Mouse (Mus musculus) stomach, embryonic 16.5 days (tissue): ENCODE results near the gene Dnah10. TPM values are rescaled to one million over a fixed set of nuclear protein-coding genes. Genes with fewer than 3 reads are reported as not detected.
"Not testable (repeated sequence)": the region's sequence is repeated elsewhere in the genome, so short reads cannot be mapped to it uniquely, and the experiment has no call there.

Experiments used
- ATAC-seq: fragments of 200-750 bp; cut with Nextera tagmentation; 2 replicates; pipeline ENCODE4 v1.8.0; 2017; ENCODE audit warnings: moderate number of reproducible peaks, moderate TSS enrichment; ENCODE audit not compliant: insufficient read depth, low FRiP score
- H3K27ac ChIP-seq: fragments of 300-500 bp; sonication (generic); 2 replicates; pipeline ENCODE4 v1.5.1; 2014; ENCODE audit warnings: low read length
- H3K27me3 ChIP-seq: fragments of 300-500 bp; sonication (generic); 2 replicates; pipeline ENCODE4 v1.6.1; 2014; ENCODE audit warnings: low read length, control low read depth, mixed read lengths; ENCODE audit not compliant: control insufficient read depth, insufficient read depth
- H3K36me3 ChIP-seq: fragments of 300-500 bp; sonication (generic); 2 replicates; pipeline ENCODE4 v1.6.1; 2014; ENCODE audit warnings: low read length; ENCODE audit not compliant: control insufficient read depth, insufficient read depth
- H3K4me1 ChIP-seq: fragments of 300-500 bp; sonication (generic); 2 replicates; pipeline ENCODE4 v1.6.1; 2014; ENCODE audit warnings: low read length, control low read depth, mixed read lengths; ENCODE audit not compliant: control insufficient read depth, insufficient read depth
- H3K4me2 ChIP-seq: fragments of 300-500 bp; sonication (generic); 2 replicates; pipeline ENCODE4 v1.6.1; 2014; ENCODE audit warnings: low read depth, low read length, mixed read lengths
- H3K4me3 ChIP-seq: fragments of 300-500 bp; sonication (generic); replicated peaks from 2 replicates; pipeline ENCODE4 v1.5.1; 2014; ENCODE audit warnings: mild to moderate bottlenecking, low read length
- H3K9ac ChIP-seq: fragments of 300-500 bp; sonication (generic); 2 replicates; pipeline ENCODE4 v1.6.1; 2014; ENCODE audit warnings: low read length
- H3K9me3 ChIP-seq: fragments of 300-500 bp; sonication (generic); replicated peaks from 2 replicates; pipeline ENCODE4 v1.6.1; 2016; ENCODE audit warnings: low read length, control low read depth; ENCODE audit not compliant: control insufficient read depth
- WGBS: fragments of 180-500 bp; shearing (Covaris S2); extraction: QIAGEN DNeasy Blood & Tissue Kit; methylation state at CpG from one replicate; pipeline ENCODE4 v1.1.7; 2014; 5-methylcytosine and 5-hydroxymethylcytosine counted together
- polyA plus RNA-seq: library from polyadenylated mRNA; unstranded; fragments of >200 nt; fragmentation: Nextera tagmentation; extraction: Ambion mirVana; gene quantifications from 2 replicates; pipeline ENCODE4 v1.2.1, GENCODE M21; 2015

Dnah10 gene
- polyA plus RNA-seq, 1 experiment from 2014 or later: 0.10 TPM

- Histone ChIP-seq H3K27ac (no peak overlapping the region), H3K9me3 (0 out of 2 replicates have a peak, but pooled peaks cover 3% of the 10 kb centered on the region), H3K4me3 (no peak overlapping the region), H3K36me3 (no peaks in the 10 kb centered on the region), H3K9ac (no peak overlapping the region), H3K27me3 (no peaks in the 10 kb centered on the region), H3K4me1 (no peaks in the 10 kb centered on the region), H3K4me2 (no peak overlapping the region)
- ATAC-seq: no peak
- WGBS: 89% methylated on average over 3 of the region's 3 CpGs
Observed at GRCm38 (mm10) chr5:124743841-124744240, 19.0 kb downstream of the Dnah10 start.

GRCm38 (mm10) chr5:124746220-124746619 lies 21.3 kb downstream of the Dnah10 start:
- Histone ChIP-seq H3K4me3 (no peak overlapping the region), H3K27ac (no peak overlapping the region), H3K27me3 (no peaks in the 10 kb centered on the region), H3K36me3 (no peaks in the 10 kb centered on the region), H3K9ac (no peak overlapping the region), H3K4me1 (no peaks in the 10 kb centered on the region), H3K9me3 (0 out of 2 replicates have a peak, but pooled peaks cover 3% of the 10 kb centered on the region), H3K4me2 (no peak overlapping the region)
- no peak for ATAC-seq
- 91% methylated on average over 15 of the region's 15 CpGs for WGBS

GRCm38 (mm10) chr5:124748296-124748695 lies 23.4 kb downstream of the Dnah10 start:
- Histone ChIP-seq H3K4me3 (no peak overlapping the region), H3K36me3 (no peaks in the 10 kb centered on the region), H3K4me1 (no peaks in the 10 kb centered on the region), H3K27ac (no peak overlapping the region), H3K27me3 (no peaks in the 10 kb centered on the region), H3K9me3 (no peaks in the 10 kb centered on the region), H3K4me2 (no peak overlapping the region), H3K9ac (no peak overlapping the region)
- 82% methylated on average over 18 of the region's 18 CpGs for WGBS
- ATAC-seq: no peak

GRCm38 (mm10) chr5:124751656-124752055 lies 26.8 kb downstream of the Dnah10 start:
- Histone ChIP-seq H3K36me3 (no peaks in the 10 kb centered on the region), H3K4me1 (no peaks in the 10 kb centered on the region), H3K9ac (no peak overlapping the region), H3K4me3 (no peak overlapping the region), H3K27ac (no peak overlapping the region), H3K4me2 (no peak overlapping the region), H3K27me3 (no peaks in the 10 kb centered on the region), H3K9me3 (no peaks in the 10 kb centered on the region)
- no peak for ATAC-seq
- 77% methylated on average over 9 of the region's 9 CpGs for WGBS

- no peak overlapping the region for H3K9ac ChIP-seq
- H3K9me3 ChIP-seq: no peaks in the 10 kb centered on the region
- H3K4me1 ChIP-seq: no peaks in the 10 kb centered on the region
- WGBS: 61% methylated on average over 18 of the region's 18 CpGs
- no peaks in the 10 kb centered on the region for H3K36me3 ChIP-seq
- H3K27ac ChIP-seq: no peak overlapping the region
- no peak overlapping the region for H3K4me3 ChIP-seq
- no peaks in the 10 kb centered on the region for H3K27me3 ChIP-seq
- no peak overlapping the region for H3K4me2 ChIP-seq
- no peak for ATAC-seq
Observed at GRCm38 (mm10) chr5:124761011-124761410, 36.1 kb downstream of the Dnah10 start.

- Histone ChIP-seq H3K9ac (no peak overlapping the region), H3K36me3 (no peaks in the 10 kb centered on the region), H3K27me3 (no peaks in the 10 kb centered on the region), H3K4me3 (no peak overlapping the region), H3K4me2 (no peak overlapping the region), H3K4me1 (no peaks in the 10 kb centered on the region), H3K27ac (no peak overlapping the region), H3K9me3 (no peaks in the 10 kb centered on the region)
- no peak for ATAC-seq
- 87% methylated on average over 1 of the region's 1 CpGs for WGBS
Observed at GRCm38 (mm10) chr5:124761787-124762186, 36.9 kb downstream of the Dnah10 start.

GRCm38 (mm10) chr5:124774552-124774951 lies 49.7 kb downstream of the Dnah10 start:
- Histone ChIP-seq H3K27me3 (no peaks in the 10 kb centered on the region), H3K4me2 (no peak overlapping the region), H3K4me1 (no peaks in the 10 kb centered on the region), H3K4me3 (no peak overlapping the region), H3K27ac (no peak overlapping the region), H3K9ac (no peak overlapping the region), H3K9me3 (no peaks in the 10 kb centered on the region), H3K36me3 (no peaks in the 10 kb centered on the region)
- 67% methylated on average over 3 of the region's 3 CpGs for WGBS
- ATAC-seq: no peak

GRCm38 (mm10) chr5:124776289-124776688 lies 51.4 kb downstream of the Dnah10 start:
- not testable (repeated sequence) for H3K36me3 ChIP-seq, H3K27ac ChIP-seq, H3K27me3 ChIP-seq, H3K4me2 ChIP-seq, H3K9me3 ChIP-seq, H3K9ac ChIP-seq, H3K4me3 ChIP-seq, H3K4me1 ChIP-seq, ATAC-seq
- 88% methylated on average over 4 of the region's 4 CpGs for WGBS

GRCm38 (mm10) chr5:124777178-124777709 lies 52.4 kb downstream of the Dnah10 start:
- H3K36me3 ChIP-seq: no peaks in the 10 kb centered on the region
- H3K9me3 ChIP-seq: no peaks in the 10 kb centered on the region
- no peak overlapping the region for H3K4me3 ChIP-seq
- 63% methylated on average over 6 of the region's 6 CpGs for WGBS
- H3K4me1 ChIP-seq: no peaks in the 10 kb centered on the region
- H3K27me3 ChIP-seq: no peaks in the 10 kb centered on the region
- no peak overlapping the region for H3K27ac ChIP-seq
- no peak overlapping the region for H3K4me2 ChIP-seq
- ATAC-seq: no peak
- no peak overlapping the region for H3K9ac ChIP-seq

GRCm38 (mm10) chr5:124779926-124780325 lies 55.0 kb downstream of the Dnah10 start:
- no peaks in the 10 kb centered on the region for H3K9me3 ChIP-seq
- H3K9ac ChIP-seq: no peak overlapping the region
- no peak overlapping the region for H3K27ac ChIP-seq
- H3K36me3 ChIP-seq: no peaks in the 10 kb centered on the region
- H3K4me1 ChIP-seq: no peaks in the 10 kb centered on the region
- H3K4me2 ChIP-seq: no peak overlapping the region
- H3K27me3 ChIP-seq: no peaks in the 10 kb centered on the region
- no peak for ATAC-seq
- WGBS: 92% methylated on average over 7 of the region's 7 CpGs
- H3K4me3 ChIP-seq: no peak overlapping the region
